ENCODE assay signal across 8 mouse cellular contexts in genomic region chr4:119816620-119817356, GRCm38 (mm10).
DNase-seq lines count a peak whose midpoint lies in the region; ATAC-seq and TF ChIP-seq lines count a peak whose summit lies in the region.

No protein-coding gene starts in this region.

- 29% methylated on average over 7 of the region's 7 CpGs for WGBS in neural tube, embryonic 12.5 days

- peak; percentile 22 to 32 for DNase-seq in left cerebral cortex, adult 2 months (ENCODE audit: extremely low spot score in 1 of 2, low spot score in 2 of 2)
- no peak for DNase-seq in left cerebral cortex, adult 11 months (ENCODE audit: low spot score)
- peak; percentile 67 to 73 for DNase-seq in heart, adult 18-20 months
- DNase-seq in kidney, postnatal 36 days = peak; percentile 32 to 52
- DNase-seq in thymus, postnatal 14 days = no peak

- peak overlapping the region; percentile 99 for H3K27ac ChIP-seq in left cerebral cortex, adult 2 months
- peak overlapping the region; percentile 28; the same call in 1 of the 2 replicates for H3K27ac ChIP-seq in brown adipose tissue, adult 24 weeks (replicated peaks; ENCODE audit: low read depth, low read length)
- no peak overlapping the region for H3K27ac ChIP-seq in neural tube, embryonic 12.5 days

- no peak overlapping the region for H3K9ac ChIP-seq in neural tube, embryonic 12.5 days

- peaks cover 5% of the 10 kb centered on the region; the same call in 1 of the 2 replicates for H3K27me3 ChIP-seq in neural tube, embryonic 12.5 days (replicated peaks)

- peak; percentile 56; the same call in 1 of the 2 replicates for ATAC-seq in neural tube, embryonic 12.5 days (ENCODE audit: low FRiP score, low read depth)
- ATAC-seq in granulocyte monocyte progenitor cell, adult 5-6 weeks (replicated peaks; ENCODE audit: poor library complexity, severe bottlenecking) = no peak

- no peaks in the 10 kb centered on the region for H3K36me3 ChIP-seq in neural tube, embryonic 12.5 days

- peaks cover 15% of the 10 kb centered on the region for H3K4me1 ChIP-seq in brown adipose tissue, adult 24 weeks (ENCODE audit: control insufficient read depth, insufficient read depth, insufficient read length, low read length)
- H3K4me1 ChIP-seq in neural tube, embryonic 12.5 days = peaks cover 32% of the 10 kb centered on the region

- no peak for TF ChIP-seq CTCF in left cerebral cortex, adult 2 months (IDR thresholded peaks at IDR 0.05)

- H3K4me2 ChIP-seq in neural tube, embryonic 12.5 days (replicated peaks) = peak overlapping the region; percentile 90; the same call in 1 of the 2 replicates

- no peak overlapping the region for H3K4me3 ChIP-seq in left cerebral cortex, adult 2 months
- H3K4me3 ChIP-seq in brown adipose tissue, adult 24 weeks (ENCODE audit: insufficient read depth, low read depth, low read length) = 0 out of 2 replicates have a peak overlapping the region, but pooled peaks have one; percentile 7
- H3K4me3 ChIP-seq in neural tube, embryonic 12.5 days = no peak overlapping the region

- no peaks in the 10 kb centered on the region for H3K9me3 ChIP-seq in neural tube, embryonic 12.5 days

- intact Hi-C loops in left cerebral cortex, adult 2 months (cut with DNase I) = loop anchor here (2.0 to 10.0 kb wide), 2 partner anchors 208 to 288 kb away; no protein-coding TSS in a partner anchor

Comparison
In these comparisons a context has a peak if more than half of its experiments do, and no peak if none do; other contexts are left out.
1. DNase-seq: peak in left cerebral cortex, adult 2 months (2 of 2), heart, adult 18-20 months (2 of 2) and kidney, postnatal 36 days (2 of 2); none in left cerebral cortex, adult 11 months (single experiment) and thymus, postnatal 14 days (single experiment).